Mouse (Mus musculus) myocyte (in vitro differentiated cells): Measurements from ENCODE around the gene Sema5a. TPM values are rescaled to one million over a fixed set of nuclear protein-coding genes. Genes with fewer than 3 reads are reported as not detected.

ENCODE experiments used
- H3K27me3 ChIP-seq: one replicate; pipeline ENCODE4 v1.6.1; 2011; ENCODE audit not compliant: control insufficient read depth, insufficient read depth, insufficient read length
- H3K36me3 ChIP-seq: one replicate; pipeline ENCODE4 v1.6.1; 2011; ENCODE audit not compliant: control insufficient read depth, insufficient read depth
- H3K4me2 ChIP-seq: one replicate; pipeline ENCODE4 v1.6.1; 2011; ENCODE audit warnings: low read depth, control low read depth
- H3K4me3 ChIP-seq: one replicate; pipeline ENCODE4 v1.5.1; 2011; ENCODE audit warnings: mild to moderate bottlenecking, control low read depth, moderate library complexity
- H3K79me2 ChIP-seq: one replicate; pipeline ENCODE4 v1.6.1; 2011; ENCODE audit not compliant: control insufficient read depth, insufficient read depth
- H3ac ChIP-seq: one replicate; pipeline ENCODE4 v1.6.1; 2011; ENCODE audit not compliant: control insufficient read depth, insufficient read length
- CEBPB ChIP-seq: IDR thresholded peaks from 2 replicates; pipeline ENCODE4 v1.6.1; 2011; ENCODE audit warnings: mild to moderate bottlenecking, moderate library complexity; ENCODE audit not compliant: poor library complexity, insufficient read depth, severe bottlenecking
- E2F4 ChIP-seq: IDR thresholded peaks from one replicate; pipeline ENCODE4 v1.6.1; 2011; ENCODE audit warnings: mild to moderate bottlenecking, control low read depth, moderate library complexity; ENCODE audit not compliant: insufficient read depth
- MAX ChIP-seq: IDR thresholded peaks from one replicate; pipeline ENCODE4 v1.6.1; 2011; ENCODE audit warnings: low read depth, mild to moderate bottlenecking, control low read depth
- MYOD1 ChIP-seq, 3 experiments: IDR thresholded peaks; one replicate each; pipeline ENCODE4 v1.6.1; 2011; ENCODE audit warnings: control low read depth in 2 of 3, low read depth in 2 of 3, mild to moderate bottlenecking in 2 of 3, moderate library complexity in 1 of 3; ENCODE audit not compliant: insufficient read length in 2 of 3, control insufficient read depth in 1 of 3
- MYOG ChIP-seq, 3 experiments: IDR thresholded peaks; one replicate each; pipeline ENCODE4 v1.6.1; 2011; ENCODE audit warnings: control low read depth in 2 of 3, low read depth in 2 of 3, mild to moderate bottlenecking in 2 of 3; ENCODE audit not compliant: insufficient read length in 2 of 3, control insufficient read depth in 1 of 3, insufficient read depth in 1 of 3
- POLR2A ChIP-seq: IDR thresholded peaks from one replicate; pipeline ENCODE4 v1.6.1; 2011; ENCODE audit warnings: low read depth, mild to moderate bottlenecking, control low read depth, moderate library complexity; ENCODE audit not compliant: insufficient read length
- POLR2AphosphoS2 ChIP-seq: IDR thresholded peaks from one replicate; pipeline ENCODE4 v1.6.1; 2011; ENCODE audit warnings: low read depth, control low read depth; ENCODE audit not compliant: insufficient read length
- REST ChIP-seq: IDR thresholded peaks from one replicate; pipeline ENCODE4 v1.6.1; 2011; ENCODE audit warnings: mild to moderate bottlenecking, control low read depth, moderate library complexity; ENCODE audit not compliant: insufficient read depth, insufficient read length
- SRF ChIP-seq: IDR thresholded peaks from one replicate; pipeline ENCODE4 v1.6.1; 2011; ENCODE audit warnings: low read depth; ENCODE audit not compliant: control insufficient read depth, insufficient read length
- TCF12 ChIP-seq: IDR thresholded peaks from one replicate; pipeline ENCODE4 v1.6.1; 2011; ENCODE audit warnings: mild to moderate bottlenecking, control low read depth; ENCODE audit not compliant: poor library complexity, insufficient read depth, severe bottlenecking
- TCF3 ChIP-seq: IDR thresholded peaks from one replicate; pipeline ENCODE4 v1.6.1; 2011; ENCODE audit warnings: low read depth, control low read depth; ENCODE audit not compliant: insufficient read length
- USF1 ChIP-seq: IDR thresholded peaks from one replicate; pipeline ENCODE4 v1.6.1; 2011; ENCODE audit warnings: low read depth, mild to moderate bottlenecking, control low read depth, moderate library complexity
- polyA plus RNA-seq: library from polyadenylated mRNA; unstranded; fragments of >200 nt; fragmentation: generic; extraction: Trizol; gene quantifications from one replicate; pipeline ENCODE4 v1.2.1, GENCODE M21; 2012; ENCODE audit warnings: missing spikeins

Sema5a gene
- polyA plus RNA-seq, 1 experiment = 7.1 TPM

DNA sequence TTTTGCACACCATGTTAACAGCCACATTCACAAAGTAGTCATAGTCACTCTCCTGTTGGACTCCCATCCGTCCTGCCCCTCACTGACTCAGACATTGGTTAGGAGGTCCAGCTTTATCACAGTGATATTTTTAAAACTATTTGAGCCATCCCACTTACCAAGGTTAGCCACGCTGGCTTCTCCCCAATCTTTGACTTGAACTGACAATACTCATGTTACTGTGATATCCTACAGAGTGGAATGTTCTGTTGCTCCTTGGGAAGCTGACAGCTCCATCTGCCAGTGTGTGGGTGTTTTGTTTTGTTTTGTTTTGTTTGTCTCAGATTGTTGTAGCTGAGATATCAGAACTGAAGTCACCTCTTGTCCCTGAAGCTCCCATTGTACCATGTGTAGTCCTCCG is 362.6 kb downstream of the Sema5a start:
- peak in 1 of 3 experiments; percentile 29 for TF ChIP-seq MYOD1 (IDR thresholded peaks at IDR 0.05; ENCODE audit: control insufficient read depth in 1 of 3, insufficient read length in 2 of 3, low read depth in 2 of 3)
- TF ChIP-seq TCF12 = no peak
- no peak for TF ChIP-seq POLR2A
- H3ac ChIP-seq = no peak overlapping the region
- no peaks in the 10 kb centered on the region for H3K79me2 ChIP-seq
- H3K27me3 ChIP-seq = no peaks in the 10 kb centered on the region
- H3K4me3 ChIP-seq = no peak overlapping the region
- no peak overlapping the region for H3K4me2 ChIP-seq
- no peaks in the 10 kb centered on the region for H3K36me3 ChIP-seq

DNA sequence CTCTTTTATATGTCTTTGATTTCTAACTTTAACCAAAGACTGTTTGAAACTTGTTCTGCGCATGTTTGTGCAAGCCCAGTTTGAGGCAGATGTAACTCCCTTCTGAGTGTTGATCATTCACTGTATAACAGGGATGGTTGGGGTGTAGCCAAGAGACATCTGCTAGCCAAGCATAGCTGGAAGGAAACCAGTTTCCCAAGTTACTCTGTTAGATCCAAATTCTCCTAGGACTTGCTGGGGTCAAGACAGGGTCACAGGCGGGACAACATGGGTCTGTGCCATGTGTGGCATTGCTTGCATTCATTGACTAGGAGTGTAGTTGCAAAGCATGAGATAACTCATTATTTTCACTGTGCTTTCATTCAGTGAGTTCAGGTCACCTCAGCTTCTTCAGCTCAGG is 366.2 kb downstream of the Sema5a start:
- Histone ChIP-seq H3K4me2 (no peak overlapping the region), H3K79me2 (no peaks in the 10 kb centered on the region)

DNA sequence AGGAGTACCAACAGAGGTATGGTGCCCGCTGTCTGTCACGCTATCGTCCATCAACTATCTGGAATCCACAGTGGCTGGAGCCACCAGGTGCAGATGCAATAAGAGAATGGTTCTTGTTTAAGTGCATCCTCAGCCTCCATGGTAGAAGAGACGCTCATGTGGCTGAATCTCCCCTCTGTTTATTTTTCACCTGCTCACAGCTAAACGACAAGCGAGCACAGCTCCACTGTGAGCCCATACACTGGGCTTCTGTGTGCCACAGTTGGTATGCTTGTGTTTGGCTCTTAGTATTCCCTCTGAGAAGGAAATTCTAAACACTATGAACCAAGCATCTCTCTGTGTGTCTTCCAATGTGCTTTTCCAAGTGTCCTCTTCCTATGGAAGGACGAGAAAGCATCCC is 366.6 kb downstream of the Sema5a start:
- Histone ChIP-seq H3K36me3 (no peaks in the 10 kb centered on the region), H3K27me3 (no peaks in the 10 kb centered on the region), H3K4me2 (no peak overlapping the region), H3ac (no peak overlapping the region), H3K79me2 (no peaks in the 10 kb centered on the region), H3K4me3 (no peak overlapping the region)
- no peak for TF ChIP-seq TCF12
- no peak for TF ChIP-seq E2F4
- TF ChIP-seq POLR2A = no peak
- TF ChIP-seq MAX = no peak
- no peak for TF ChIP-seq POLR2AphosphoS2
- TF ChIP-seq CEBPB = no peak
- TF ChIP-seq MYOG (IDR thresholded peaks at IDR 0.05; ENCODE audit: control insufficient read depth in 1 of 3, insufficient read depth in 1 of 3, insufficient read length in 2 of 3, low read depth in 2 of 3) = no peak
- TF ChIP-seq TCF3 = no peak
- TF ChIP-seq USF1 = no peak
- TF ChIP-seq MYOD1 (IDR thresholded peaks at IDR 0.05; ENCODE audit: control insufficient read depth in 1 of 3, insufficient read length in 2 of 3, low read depth in 2 of 3) = no peak

More for the DNA sequence above, 366.2 kb downstream of the Sema5a start:
- H3K27me3 ChIP-seq = no peaks in the 10 kb centered on the region
- TF ChIP-seq MYOG (IDR thresholded peaks at IDR 0.05; ENCODE audit: control insufficient read depth in 1 of 3, insufficient read depth in 1 of 3, insufficient read length in 2 of 3, low read depth in 2 of 3) (no peak), TCF12 (no peak), MAX (no peak), MYOD1 (IDR thresholded peaks at IDR 0.05; ENCODE audit: control insufficient read depth in 1 of 3, insufficient read length in 2 of 3, low read depth in 2 of 3) (no peak), REST (no peak), CEBPB (no peak), POLR2AphosphoS2 (no peak), SRF (no peak), TCF3 (no peak), USF1 (no peak), E2F4 (no peak)
- H3K36me3 ChIP-seq = no peaks in the 10 kb centered on the region
- no peak overlapping the region for H3ac ChIP-seq
- no peak overlapping the region for H3K4me3 ChIP-seq

DNA sequence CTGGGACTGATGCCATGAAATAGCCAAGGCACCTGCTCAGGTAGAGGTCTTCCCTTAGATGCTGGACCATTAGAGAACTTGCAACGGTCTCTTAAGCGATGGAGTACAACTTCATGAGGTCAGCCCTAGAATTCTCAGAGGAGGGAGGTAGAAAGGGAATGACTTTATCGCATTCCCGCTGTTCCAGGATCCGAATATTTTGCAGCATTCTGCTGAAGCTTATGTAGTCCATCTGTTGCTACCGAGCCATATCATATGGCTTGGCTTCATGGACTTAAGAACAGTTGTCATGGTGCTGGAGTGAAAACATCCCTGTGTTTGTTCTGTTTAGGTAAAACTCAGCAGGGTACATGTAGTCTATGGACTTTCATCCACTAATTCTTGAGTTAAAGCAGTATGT is 369.1 kb downstream of the Sema5a start:
- Histone ChIP-seq H3K79me2 (no peaks in the 10 kb centered on the region), H3K36me3 (no peaks in the 10 kb centered on the region), H3ac (no peak overlapping the region), H3K4me2 (no peak overlapping the region), H3K27me3 (no peaks in the 10 kb centered on the region), H3K4me3 (no peak overlapping the region)
- TF ChIP-seq MYOD1 (IDR thresholded peaks at IDR 0.05; ENCODE audit: control insufficient read depth in 1 of 3, insufficient read length in 2 of 3, low read depth in 2 of 3) = no peak
- no peak for TF ChIP-seq POLR2AphosphoS2
- no peak for TF ChIP-seq USF1
- no peak for TF ChIP-seq REST
- no peak for TF ChIP-seq SRF
- no peak for TF ChIP-seq MAX
- no peak for TF ChIP-seq E2F4
- TF ChIP-seq MYOG (IDR thresholded peaks at IDR 0.05; ENCODE audit: control insufficient read depth in 1 of 3, insufficient read depth in 1 of 3, insufficient read length in 2 of 3, low read depth in 2 of 3) = no peak
- TF ChIP-seq TCF12 = no peak
- TF ChIP-seq CEBPB = no peak
- TF ChIP-seq TCF3 = no peak
- no peak for TF ChIP-seq POLR2A

DNA sequence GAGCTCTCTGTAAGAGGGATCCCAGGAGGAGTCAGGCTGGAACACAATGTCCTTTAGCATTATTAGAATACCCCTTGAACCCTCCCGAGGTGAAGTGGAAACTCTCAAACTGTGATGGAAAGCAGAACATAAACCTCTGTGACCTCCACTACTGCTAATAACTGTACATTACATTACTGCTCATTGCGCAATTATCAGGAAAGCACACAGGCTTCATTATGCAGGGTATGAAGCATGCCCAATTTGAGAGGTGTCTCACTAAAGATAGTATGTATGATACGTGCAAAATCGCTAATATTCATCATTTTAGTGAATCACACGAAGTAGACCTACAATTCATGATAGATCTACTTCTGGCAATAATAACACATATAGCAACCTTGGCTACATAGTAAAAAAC is 371.2 kb downstream of the Sema5a start:
- Histone ChIP-seq H3K4me3 (no peak overlapping the region), H3K36me3 (no peaks in the 10 kb centered on the region), H3K79me2 (no peaks in the 10 kb centered on the region), H3K4me2 (no peak overlapping the region), H3K27me3 (no peaks in the 10 kb centered on the region), H3ac (no peak overlapping the region)
- TF ChIP-seq CEBPB (peak; percentile 59; the same call in 1 of the 2 replicates), TCF12 (no peak)
